15 mouse cellular contexts compared by ENCODE assay signal in genomic region chr11:73283926-73284325, GRCm38 (mm10). TPM values are rescaled to one million over a fixed set of nuclear protein-coding genes. Genes with fewer than 3 reads are reported as not detected.
DNase-seq lines count a peak whose midpoint lies in the region; ATAC-seq and TF ChIP-seq lines count a peak whose summit lies in the region.
"Had no signal": no experiment of that assay in that cellular context is flagged by ENCODE, and none has a peak within 500 bp of the region (broad histone marks: within the 10 kb centered on the region; RNA-seq: fewer than 3 reads in every experiment).

No protein-coding gene starts in this region.

- TF ChIP-seq POLR2A in CH12.LX (IDR thresholded peaks at IDR 0.05; ENCODE audit: low read depth, low read length): no peak
- TF ChIP-seq POLR2A in cortical plate, adult 2 months (IDR thresholded peaks at IDR 0.05; ENCODE audit: extremely low read depth, insufficient read depth, low read length): no peak
- TF ChIP-seq POLR2A in olfactory bulb, adult 2 months (IDR thresholded peaks at IDR 0.05; ENCODE audit: insufficient read depth, low read depth, low read length): no peak
- TF ChIP-seq POLR2A in kidney, adult 2 months (IDR thresholded peaks at IDR 0.05; ENCODE audit: low read depth, low read length): no peak

- WGBS in kidney, embryonic 16.5 days: 25% methylated on average over 1 of the region's 1 CpGs
- WGBS in olfactory bulb, adult 2 months: 46% methylated on average over 1 of the region's 1 CpGs
- WGBS in liver, postnatal 0 days (ENCODE audit: insufficient replicate concordance): 28% methylated on average over 1 of the region's 1 CpGs
- WGBS in kidney, adult 2 months: 38% methylated on average over 1 of the region's 1 CpGs

- H3K9me3 ChIP-seq in kidney, embryonic 16.5 days (ENCODE audit: low read length): no peaks in the 10 kb centered on the region
- H3K9me3 ChIP-seq in CH12.LX (replicated peaks; ENCODE audit: low read length): no peaks in the 10 kb centered on the region
- H3K9me3 ChIP-seq in liver, postnatal 0 days (ENCODE audit: low read length): no peaks in the 10 kb centered on the region
- H3K9me3 ChIP-seq: hindbrain, embryonic 12.5 days had no signal

- no peak for TF ChIP-seq EP300 in CH12.LX (IDR thresholded peaks at IDR 0.05; ENCODE audit: low read length)
- TF ChIP-seq EP300 in liver, postnatal 0 days (IDR thresholded peaks at IDR 0.05; ENCODE audit: low read depth): no peak

- no peaks in the 10 kb centered on the region for H3K27me3 ChIP-seq in kidney, embryonic 16.5 days (ENCODE audit: insufficient read depth, low read length)
- H3K27me3 ChIP-seq in CH12.LX (replicated peaks): peaks cover 92% of the 10 kb centered on the region
- no peaks in the 10 kb centered on the region for H3K27me3 ChIP-seq in liver, postnatal 0 days (ENCODE audit: insufficient read depth, low read length)
- H3K27me3 ChIP-seq in kidney, adult 2 months (replicated peaks; ENCODE audit: control insufficient read depth, insufficient read depth, low read length): no peaks in the 10 kb centered on the region
- H3K27me3 ChIP-seq: hindbrain, embryonic 12.5 days had no signal

- 0 out of 2 replicates have a peak overlapping the region, but pooled peaks have one; percentile 17 for H3K9ac ChIP-seq in kidney, embryonic 16.5 days (replicated peaks; ENCODE audit: low read length)
- no peak overlapping the region for H3K9ac ChIP-seq in CH12.LX (ENCODE audit: insufficient read depth, low read depth)
- no peak overlapping the region for H3K9ac ChIP-seq in liver, postnatal 0 days (replicated peaks)
- H3K9ac ChIP-seq: hindbrain, embryonic 12.5 days had no signal

- H3K27ac ChIP-seq in kidney, embryonic 16.5 days (ENCODE audit: low read length): peak overlapping the region; percentile 21; the same call in 1 of the 2 replicates
- no peak overlapping the region for H3K27ac ChIP-seq in CH12.LX (ENCODE audit: insufficient read depth, low read depth)
- H3K27ac ChIP-seq in cortical plate, adult 2 months (ENCODE audit: insufficient read depth, low read length): peak overlapping the region; percentile 76; the same call in 1 of the 2 replicates
- peak overlapping the region; percentile 28; the same call in 1 of the 2 replicates for H3K27ac ChIP-seq in olfactory bulb, adult 2 months (ENCODE audit: insufficient read depth, low read depth, low read length)
- no peak overlapping the region for H3K27ac ChIP-seq in liver, postnatal 0 days (ENCODE audit: low read depth)
- H3K27ac ChIP-seq in kidney, adult 2 months (ENCODE audit: insufficient read depth, low read depth, low read length): no peak overlapping the region
- H3K27ac ChIP-seq: hindbrain, embryonic 12.5 days had no signal

- no peak for TF ChIP-seq RAD21 in CH12.LX (IDR thresholded peaks at IDR 0.05; ENCODE audit: low read depth, low read length)

- no peaks in the 10 kb centered on the region for H3K79me2 ChIP-seq in CH12.LX (replicated peaks; ENCODE audit: control insufficient read depth, extremely low read depth, insufficient read depth, poor library complexity, severe bottlenecking)

- dilution Hi-C loops in CH12.LX (cut with MboI; ENCODE audit: extremely low pct_ligation_motif_present, extremely low pct_unique_long_range_greater_than_20kb, low sequenced_read_pairs): no loop called here

- TF ChIP-seq CTCF in CH12.LX (conservative IDR thresholded peaks at IDR 0.05 in 1 of 2, IDR thresholded peaks at IDR 0.05 in 1 of 2; ENCODE audit: low read depth in 2 of 2, low read length in 2 of 2): no peak
- TF ChIP-seq CTCF in cortical plate, adult 2 months (IDR thresholded peaks at IDR 0.05; ENCODE audit: extremely low read depth, insufficient read depth, low read length): no peak
- no peak for TF ChIP-seq CTCF in olfactory bulb, adult 2 months (IDR thresholded peaks at IDR 0.05; ENCODE audit: insufficient read depth, low read depth, low read length)
- TF ChIP-seq CTCF in liver, postnatal 0 days (IDR thresholded peaks at IDR 0.05; ENCODE audit: low read depth): no peak
- no peak for TF ChIP-seq CTCF in kidney, adult 2 months (conservative IDR thresholded peaks at IDR 0.05; ENCODE audit: insufficient read depth, insufficient read length, low read depth, low read length)

- no peaks in the 10 kb centered on the region for H3K36me3 ChIP-seq in kidney, embryonic 16.5 days (ENCODE audit: insufficient read depth, low read length)
- H3K36me3 ChIP-seq in CH12.LX (replicated peaks in 1 of 2; ENCODE audit: control insufficient read depth in 1 of 2, insufficient read depth in 1 of 2, low read length in 1 of 2): no peaks in the 10 kb centered on the region
- H3K36me3 ChIP-seq in liver, postnatal 0 days (replicated peaks; ENCODE audit: insufficient read depth, low read length): no peaks in the 10 kb centered on the region
- H3K36me3 ChIP-seq in kidney, adult 2 months (ENCODE audit: control insufficient read depth, insufficient read depth, low read length): no peaks in the 10 kb centered on the region
- H3K36me3 ChIP-seq: hindbrain, embryonic 12.5 days had no signal

- H3K4me1 ChIP-seq in kidney, embryonic 16.5 days (ENCODE audit: insufficient read depth, low read length): peaks cover 19% of the 10 kb centered on the region
- peaks cover 18 to 37% of the 10 kb centered on the region in 2 experiments for H3K4me1 ChIP-seq in CH12.LX (ENCODE audit: control insufficient read depth in 1 of 2, insufficient read depth in 2 of 2)
- no peaks in the 10 kb centered on the region for H3K4me1 ChIP-seq in cortical plate, adult 2 months (ENCODE audit: control insufficient read depth, insufficient read depth, low read length)
- peaks cover 15% of the 10 kb centered on the region for H3K4me1 ChIP-seq in olfactory bulb, adult 2 months (ENCODE audit: control insufficient read depth, insufficient read depth, low read length)
- no peaks in the 10 kb centered on the region; the same call in 1 of the 2 replicates for H3K4me1 ChIP-seq in liver, postnatal 0 days (ENCODE audit: insufficient read depth)
- no peaks in the 10 kb centered on the region for H3K4me1 ChIP-seq in kidney, adult 2 months (ENCODE audit: control insufficient read depth, insufficient read depth, low read length)

- DNase-seq in kidney, postnatal 14 days: no peak
- DNase-seq in CH12.LX (ENCODE audit: extremely low read depth): no peak
- no peak for DNase-seq in liver, postnatal 0 days
- DNase-seq in kidney, adult 2 months: no peak
- DNase-seq: adrenal gland, postnatal 36 days; cerebellum, adult 11 months; right cerebral cortex, postnatal 25 days; thymus, postnatal 36 days had no signal

- in situ Hi-C loops in CH12.LX (cut with MboI; ENCODE audit: low pct_ligation_motif_present, low pct_unique_long_range_greater_than_20kb, low sequenced_read_pairs): loop anchor here (10.0 to 25.0 kb wide), 2 partner anchors 149 to 1078 kb away; partner anchors contain the start of genes Haspin, Olfr411 and Olfr412

- H3K4me2 ChIP-seq in kidney, embryonic 16.5 days (replicated peaks; ENCODE audit: low read depth, low read length): 0 out of 2 replicates have a peak overlapping the region, but pooled peaks have one; percentile 10
- no peak overlapping the region for H3K4me2 ChIP-seq in CH12.LX (ENCODE audit: insufficient read depth, low read depth, poor library complexity, severe bottlenecking)
- H3K4me2 ChIP-seq in liver, postnatal 0 days (ENCODE audit: low read depth, low read length): no peak overlapping the region
- H3K4me2 ChIP-seq: hindbrain, embryonic 12.5 days had no signal

- no peak for ATAC-seq in kidney, embryonic 16.5 days (ENCODE audit: low FRiP score, low TSS enrichment)
- ATAC-seq in liver, postnatal 0 days: no peak

- no peak overlapping the region for H3K4me3 ChIP-seq in kidney, embryonic 16.5 days (ENCODE audit: low read length)
- no peak overlapping the region for H3K4me3 ChIP-seq in CH12.LX (replicated peaks in 1 of 3; ENCODE audit: low read depth in 2 of 3, low read length in 2 of 3, poor library complexity in 1 of 3)
- H3K4me3 ChIP-seq in cortical plate, adult 2 months (ENCODE audit: insufficient read depth, low read length): no peak overlapping the region
- no peak overlapping the region for H3K4me3 ChIP-seq in olfactory bulb, adult 2 months (ENCODE audit: insufficient read depth, low read depth, low read length)
- no peak overlapping the region for H3K4me3 ChIP-seq in liver, postnatal 0 days (ENCODE audit: low read depth, low read length)
- H3K4me3 ChIP-seq in kidney, adult 2 months (ENCODE audit: insufficient read depth, low read depth, low read length): no peak overlapping the region
- H3K4me3 ChIP-seq: hindbrain, embryonic 12.5 days had no signal

RNA-seq across cellular contexts. Expression of gene Trpv3, which starts 16.7 kb away (rescaled TPM):
- 0.12 and 0.21 TPM in 2 replicates for polyA plus RNA-seq in kidney, embryonic 16.5 days (2015; fragmentation: Nextera tagmentation; extraction: Ambion mirVana)
- under 0.01 TPM in 1 of 2 replicates, not detected in the other for total RNA-seq in CH12.LX (2012; rRNA removed)
- total RNA-seq in CH12.LX (2014; rRNA removed): not detected in 2 replicates
- not detected in 2 replicates for polyA plus RNA-seq in CH12.LX (2012; ENCODE audit: insufficient read length, low read depth)
- 0.52 and 0.62 TPM in 2 replicates for polyA plus RNA-seq in cortical plate, adult 2 months (2012; rRNA removed)
- not detected in 2 replicates for polyA plus RNA-seq in olfactory bulb, adult 2 months (2012; ENCODE audit: insufficient read depth, insufficient read length, low replicate concordance, missing spikeins)
- polyA plus RNA-seq in liver, postnatal 0 days (2015; fragmentation: Nextera tagmentation; extraction: Ambion mirVana): 0.02 and 0.05 TPM in 2 replicates
- 0.05 TPM in 2 replicates for polyA plus RNA-seq in kidney, adult 2 months (2012; rRNA removed)

RNA-seq across cellular contexts. Expression of gene Aspa, which starts 45.5 kb away (rescaled TPM):
- 30.8 and 32.0 TPM in 2 replicates for polyA plus RNA-seq in kidney, embryonic 16.5 days (2015; fragmentation: Nextera tagmentation; extraction: Ambion mirVana)
- total RNA-seq in CH12.LX (2012; rRNA removed) (not detected in 2 replicates), CH12.LX (2014; rRNA removed) (not detected in 2 replicates)
- polyA plus RNA-seq in CH12.LX (2012; ENCODE audit: insufficient read length, low read depth): not detected in 2 replicates
- polyA plus RNA-seq in cortical plate, adult 2 months (2012; rRNA removed): 29.5 and 34.3 TPM in 2 replicates
- not detected in 2 replicates for polyA plus RNA-seq in olfactory bulb, adult 2 months (2012; ENCODE audit: insufficient read depth, insufficient read length, low replicate concordance, missing spikeins)
- 9.1 and 10.2 TPM in 2 replicates for polyA plus RNA-seq in liver, postnatal 0 days (2015; fragmentation: Nextera tagmentation; extraction: Ambion mirVana)
- polyA plus RNA-seq in kidney, adult 2 months (2012; rRNA removed): 29.1 and 46.1 TPM in 2 replicates

RNA-seq across cellular contexts. Expression of gene Gm49340, which starts 45.6 kb away (rescaled TPM):
- polyA plus RNA-seq in kidney, embryonic 16.5 days (2015; fragmentation: Nextera tagmentation; extraction: Ambion mirVana): not detected in 2 replicates
- total RNA-seq in CH12.LX (2012; rRNA removed) (not detected in 2 replicates), CH12.LX (2014; rRNA removed) (not detected in 2 replicates)
- not detected in 2 replicates for polyA plus RNA-seq in CH12.LX (2012; ENCODE audit: insufficient read length, low read depth)
- not detected in 2 replicates for polyA plus RNA-seq in cortical plate, adult 2 months (2012; rRNA removed)
- not detected in 2 replicates for polyA plus RNA-seq in olfactory bulb, adult 2 months (2012; ENCODE audit: insufficient read depth, insufficient read length, low replicate concordance, missing spikeins)
- 0.06 TPM in 1 of 2 replicates, not detected in the other for polyA plus RNA-seq in liver, postnatal 0 days (2015; fragmentation: Nextera tagmentation; extraction: Ambion mirVana)
- 0.03 TPM in 1 of 2 replicates, not detected in the other for polyA plus RNA-seq in kidney, adult 2 months (2012; rRNA removed)
- total RNA-seq: adrenal gland, postnatal 36 days; heart, adult 8-10 months; midbrain, postnatal 0 days had no signal
- polyA plus RNA-seq: hindbrain, embryonic 12.5 days; limb, embryonic 14.5 days; midbrain, postnatal 0 days had no signal

RNA-seq across cellular contexts. Expression of gene Spata22, which starts 45.6 kb away (rescaled TPM):
- polyA plus RNA-seq in kidney, embryonic 16.5 days (2015; fragmentation: Nextera tagmentation; extraction: Ambion mirVana): 0.27 and 0.29 TPM in 2 replicates
- not detected in 2 replicates for total RNA-seq in CH12.LX (2012; rRNA removed)
- not detected in 2 replicates for total RNA-seq in CH12.LX (2014; rRNA removed)
- not detected in 2 replicates for polyA plus RNA-seq in CH12.LX (2012; ENCODE audit: insufficient read length, low read depth)
- polyA plus RNA-seq in cortical plate, adult 2 months (2012; rRNA removed): 0.08 and 0.13 TPM in 2 replicates
- not detected in 2 replicates for polyA plus RNA-seq in olfactory bulb, adult 2 months (2012; ENCODE audit: insufficient read depth, insufficient read length, low replicate concordance, missing spikeins)
- 3.1 and 3.9 TPM in 2 replicates for polyA plus RNA-seq in liver, postnatal 0 days (2015; fragmentation: Nextera tagmentation; extraction: Ambion mirVana)
- polyA plus RNA-seq in kidney, adult 2 months (2012; rRNA removed): 0.16 TPM in 1 of 2 replicates, not detected in the other
- total RNA-seq: heart, adult 8-10 months; midbrain, postnatal 0 days had no signal
- polyA plus RNA-seq: hindbrain, embryonic 12.5 days; limb, embryonic 14.5 days had no signal

RNA-seq across cellular contexts. Expression of gene Trpv1, which starts 49.8 kb away (rescaled TPM):
- polyA plus RNA-seq in kidney, embryonic 16.5 days (2015; fragmentation: Nextera tagmentation; extraction: Ambion mirVana): 0.24 TPM in 1 of 2 replicates, not detected in the other
- total RNA-seq in CH12.LX (2012; rRNA removed) (0.04 and 0.08 TPM in 2 replicates), CH12.LX (2014; rRNA removed) (0.13 TPM in 1 of 2 replicates, not detected in the other)
- not detected in 2 replicates for polyA plus RNA-seq in CH12.LX (2012; ENCODE audit: insufficient read length, low read depth)
- polyA plus RNA-seq in cortical plate, adult 2 months (2012; rRNA removed): 0.13 and 0.19 TPM in 2 replicates
- polyA plus RNA-seq in olfactory bulb, adult 2 months (2012; ENCODE audit: insufficient read depth, insufficient read length, low replicate concordance, missing spikeins): not detected in 2 replicates
- polyA plus RNA-seq in liver, postnatal 0 days (2015; fragmentation: Nextera tagmentation; extraction: Ambion mirVana): 0.07 TPM in 2 replicates
- 0.16 and 0.18 TPM in 2 replicates for polyA plus RNA-seq in kidney, adult 2 months (2012; rRNA removed)
- polyA plus RNA-seq: hindbrain, embryonic 12.5 days had no signal

Comparison
In these comparisons a context has a peak if more than half of its experiments do, and no peak if none do; other contexts are left out.
1. H3K27ac ChIP-seq: peak in kidney, embryonic 16.5 days (single experiment), cortical plate, adult 2 months (single experiment) and olfactory bulb, adult 2 months (single experiment); none in CH12.LX (single experiment), liver, postnatal 0 days (single experiment) and kidney, adult 2 months (single experiment).